Mouse (Mus musculus): ENCODE measurements around the gene Heyl.

DNA sequence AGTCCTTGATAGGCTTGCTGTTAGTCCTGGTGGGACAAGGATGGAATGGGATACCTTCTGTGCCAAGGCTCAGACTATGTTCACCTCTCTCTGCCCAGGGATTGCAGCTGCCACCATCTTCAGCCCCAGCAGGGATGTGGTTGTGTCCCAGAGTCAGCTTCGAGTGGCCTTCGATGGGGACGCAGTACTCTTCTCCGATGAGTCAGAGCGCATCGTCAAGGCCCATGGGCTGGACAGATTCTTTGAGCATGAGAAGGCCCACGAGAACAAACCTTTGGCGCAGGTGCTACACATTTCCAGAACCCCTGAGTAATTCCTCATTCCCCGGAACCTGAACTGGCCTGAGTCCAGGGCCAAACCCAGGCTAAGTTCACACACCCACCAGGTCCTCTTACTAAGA is 19.4 kb upstream of the Heyl start:
- TF ChIP-seq TAL1 (IDR thresholded peaks at IDR 0.05; ENCODE audit: low read length): no peak
- no peak for TF ChIP-seq GATA1 (IDR thresholded peaks at IDR 0.05; ENCODE audit: low read length)

All from erythroblast, embryonic 14.5 days (primary cell).